Mouse (Mus musculus): ENCODE data around the gene Smtnl2. TPM values are rescaled to one million over a fixed set of nuclear protein-coding genes. Genes with fewer than 3 reads are reported as not detected.

Gene Smtnl2
- polyA plus RNA-seq, 1 experiment from 2014 or later: 45.0 TPM

GRCm38 (mm10) chr11:72420460-72421122 lies 9.1 kb upstream of the Smtnl2 start:
- no peaks in the 10 kb centered on the region for H3K36me3 ChIP-seq
- H3K4me3 ChIP-seq (replicated peaks): no peak overlapping the region
- WGBS: 85% methylated on average over 6 of the region's 6 CpGs
- no peak overlapping the region for H3K9ac ChIP-seq
- no peaks in the 10 kb centered on the region for H3K27me3 ChIP-seq (replicated peaks)
- H3K4me2 ChIP-seq (replicated peaks): no peak overlapping the region
- H3K4me1 ChIP-seq (replicated peaks): 0 out of 2 replicates have a peak, but pooled peaks cover 4% of the 10 kb centered on the region
- H3K9me3 ChIP-seq: no peaks in the 10 kb centered on the region
- ATAC-seq: no peak
- no peak overlapping the region for H3K27ac ChIP-seq

- Histone ChIP-seq H3K9ac (no peak overlapping the region), H3K27me3 (replicated peaks) (no peaks in the 10 kb centered on the region), H3K27ac (no peak overlapping the region), H3K9me3 (no peaks in the 10 kb centered on the region), H3K4me1 (replicated peaks) (0 out of 2 replicates have a peak, but pooled peaks cover 4% of the 10 kb centered on the region), H3K4me2 (replicated peaks) (no peak overlapping the region), H3K4me3 (replicated peaks) (no peak overlapping the region), H3K36me3 (no peaks in the 10 kb centered on the region)
- no peak for ATAC-seq
- 85% methylated on average over 6 of the region's 6 CpGs for WGBS
Measured at GRCm38 (mm10) chr11:72419006-72419405, 7.5 kb upstream of the Smtnl2 start.

- H3K9me3 ChIP-seq: no peaks in the 10 kb centered on the region
- ATAC-seq: no peak
- 60% methylated on average over 8 of the region's 8 CpGs for WGBS
Measured at GRCm38 (mm10) chr11:72418227-72418626, 6.7 kb upstream of the Smtnl2 start.

GRCm38 (mm10) chr11:72417376-72417775 lies 5.9 kb upstream of the Smtnl2 start:
- ATAC-seq: no peak
- Histone ChIP-seq H3K9ac (no peak overlapping the region), H3K27ac (no peak overlapping the region), H3K4me2 (replicated peaks) (no peak overlapping the region), H3K4me1 (replicated peaks) (0 out of 2 replicates have a peak, but pooled peaks cover 4% of the 10 kb centered on the region), H3K36me3 (no peaks in the 10 kb centered on the region), H3K4me3 (replicated peaks) (no peak overlapping the region), H3K27me3 (replicated peaks) (no peaks in the 10 kb centered on the region), H3K9me3 (no peaks in the 10 kb centered on the region)
- WGBS: 34% methylated on average over 4 of the region's 4 CpGs

More at GRCm38 (mm10) chr11:72418227-72418626, 6.7 kb upstream of the Smtnl2 start:
- Histone ChIP-seq H3K36me3 (no peaks in the 10 kb centered on the region), H3K27me3 (replicated peaks) (no peaks in the 10 kb centered on the region), H3K27ac (no peak overlapping the region), H3K4me3 (replicated peaks) (no peak overlapping the region), H3K9ac (no peak overlapping the region), H3K4me2 (replicated peaks) (no peak overlapping the region), H3K4me1 (replicated peaks) (0 out of 2 replicates have a peak, but pooled peaks cover 4% of the 10 kb centered on the region)

GRCm38 (mm10) chr11:72416666-72417065 lies 5.2 kb upstream of the Smtnl2 start:
- Histone ChIP-seq H3K4me3 (replicated peaks) (no peak overlapping the region), H3K9ac (no peak overlapping the region), H3K4me1 (replicated peaks) (peaks cover 9% of the 10 kb centered on the region), H3K36me3 (no peaks in the 10 kb centered on the region), H3K27me3 (replicated peaks) (no peaks in the 10 kb centered on the region), H3K9me3 (no peaks in the 10 kb centered on the region), H3K4me2 (replicated peaks) (no peak overlapping the region), H3K27ac (no peak overlapping the region)
- WGBS: 78% methylated on average over 5 of the region's 5 CpGs
- ATAC-seq: no peak

GRCm38 (mm10) chr11:72415155-72415554 lies 3.6 kb upstream of the Smtnl2 start:
- 65% methylated on average over 8 of the region's 8 CpGs for WGBS
- Histone ChIP-seq H3K27ac (no peak overlapping the region), H3K36me3 (no peaks in the 10 kb centered on the region), H3K4me2 (replicated peaks) (no peak overlapping the region), H3K4me1 (replicated peaks) (peaks cover 13% of the 10 kb centered on the region), H3K4me3 (replicated peaks) (no peak overlapping the region), H3K27me3 (replicated peaks) (no peaks in the 10 kb centered on the region), H3K9ac (no peak overlapping the region), H3K9me3 (no peaks in the 10 kb centered on the region)
- ATAC-seq: no peak

GRCm38 (mm10) chr11:72413601-72414190 lies 2.2 kb upstream of the Smtnl2 start:
- WGBS: 65% methylated on average over 5 of the region's 5 CpGs

GRCm38 (mm10) chr11:72413016-72413415 lies 1.5 kb upstream of the Smtnl2 start:
- Histone ChIP-seq H3K27me3 (replicated peaks) (no peaks in the 10 kb centered on the region), H3K4me2 (replicated peaks) (no peak overlapping the region), H3K36me3 (no peaks in the 10 kb centered on the region), H3K4me1 (replicated peaks) (peaks cover 32% of the 10 kb centered on the region), H3K27ac (no peak overlapping the region), H3K4me3 (replicated peaks) (no peak overlapping the region), H3K9ac (no peak overlapping the region), H3K9me3 (no peaks in the 10 kb centered on the region)
- ATAC-seq: no peak
- WGBS: 67% methylated on average over 7 of the region's 7 CpGs

More at GRCm38 (mm10) chr11:72413601-72414190, 2.2 kb upstream of the Smtnl2 start:
- H3K4me1 ChIP-seq (replicated peaks): peaks cover 25% of the 10 kb centered on the region
- ATAC-seq: no peak
- H3K4me3 ChIP-seq (replicated peaks): no peak overlapping the region
- H3K4me2 ChIP-seq (replicated peaks): no peak overlapping the region
- no peak overlapping the region for H3K27ac ChIP-seq
- H3K9me3 ChIP-seq: no peaks in the 10 kb centered on the region
- no peaks in the 10 kb centered on the region for H3K36me3 ChIP-seq
- H3K9ac ChIP-seq: no peak overlapping the region
- no peaks in the 10 kb centered on the region for H3K27me3 ChIP-seq (replicated peaks)

GRCm38 (mm10) chr11:72411945-72412344 lies 432 bp upstream of the Smtnl2 start:
- peak overlapping the region; percentile 93 for H3K4me3 ChIP-seq (replicated peaks)
- peaks cover 38% of the 10 kb centered on the region for H3K4me1 ChIP-seq (replicated peaks)
- peak overlapping the region; percentile 87 for H3K9ac ChIP-seq
- no peaks in the 10 kb centered on the region for H3K9me3 ChIP-seq
- H3K27me3 ChIP-seq (replicated peaks): no peaks in the 10 kb centered on the region
- ATAC-seq: peak; percentile 13
- no peaks in the 10 kb centered on the region for H3K36me3 ChIP-seq
- H3K4me2 ChIP-seq (replicated peaks): peak overlapping the region; percentile 98
- 17% methylated on average over 9 of the region's 9 CpGs for WGBS
- peak overlapping the region; percentile 79; the same call in 1 of the 2 replicates for H3K27ac ChIP-seq

GRCm38 (mm10) chr11:72410521-72411092 lies 906 bp downstream of the Smtnl2 start:
- peaks cover 51% of the 10 kb centered on the region for H3K4me1 ChIP-seq (replicated peaks)
- H3K9ac ChIP-seq: peak overlapping the region; percentile 87
- H3K9me3 ChIP-seq: no peaks in the 10 kb centered on the region
- peak overlapping the region; percentile 98 for H3K4me2 ChIP-seq (replicated peaks)
- peak overlapping the region; percentile 93 for H3K4me3 ChIP-seq (replicated peaks)
- peak overlapping the region; percentile 79 for H3K27ac ChIP-seq
- H3K36me3 ChIP-seq: no peaks in the 10 kb centered on the region
- WGBS: 4% methylated on average over 25 of the region's 25 CpGs
- ATAC-seq: peak; percentile 60
- no peaks in the 10 kb centered on the region for H3K27me3 ChIP-seq (replicated peaks)

- Histone ChIP-seq H3K9me3 (no peaks in the 10 kb centered on the region), H3K4me2 (replicated peaks) (peak overlapping the region; percentile 98), H3K27me3 (replicated peaks) (no peaks in the 10 kb centered on the region), H3K4me1 (replicated peaks) (peaks cover 52% of the 10 kb centered on the region), H3K27ac (peak overlapping the region; percentile 32), H3K36me3 (no peaks in the 10 kb centered on the region), H3K4me3 (replicated peaks) (peak overlapping the region; percentile 93), H3K9ac (peak overlapping the region; percentile 23; the same call in 1 of the 2 replicates)
- no peak for ATAC-seq
- 56% methylated on average over 12 of the region's 12 CpGs for WGBS
Measured at GRCm38 (mm10) chr11:72409649-72410385, 1.7 kb downstream of the Smtnl2 start.
